Mouse (Mus musculus): ENCODE measurements around the gene Ankrd55. TPM values are rescaled to one million over a fixed set of nuclear protein-coding genes. Genes with fewer than 3 reads are reported as not detected.

Gene Ankrd55
- polyA plus RNA-seq, 1 experiment from 2014 or later = 0.92 TPM

- H3K4me1 ChIP-seq (ENCODE audit: control insufficient read depth, insufficient read depth, low read length) = peaks cover 21% of the 10 kb centered on the region
- H3K4me2 ChIP-seq (ENCODE audit: low read depth, low read length) = no peak overlapping the region
- no peak for DNase-seq (ENCODE audit: low spot score)
- no peaks in the 10 kb centered on the region for H3K27me3 ChIP-seq (replicated peaks; ENCODE audit: control insufficient read depth, insufficient read depth, low read length)
- H3K9me3 ChIP-seq (ENCODE audit: control insufficient read depth, low read length) = no peaks in the 10 kb centered on the region
- no peak overlapping the region for H3K9ac ChIP-seq (ENCODE audit: low read depth, low read length)
- no peaks in the 10 kb centered on the region for H3K36me3 ChIP-seq (ENCODE audit: control insufficient read depth, insufficient read depth, low read length)
- H3K27ac ChIP-seq (replicated peaks; ENCODE audit: low read depth, low read length) = peak overlapping the region; percentile 46; the same call in 1 of the 2 replicates
- 72% methylated on average over 5 of the region's 5 CpGs for whole genome bisulfite sequencing
- no peak for ATAC-seq (ENCODE audit: low read depth)
- H3K4me3 ChIP-seq (ENCODE audit: low read depth, low read length) = no peak overlapping the region
Observed at GRCm38 (mm10) chr13:112326977-112327376, 38.7 kb downstream of the Ankrd55 start.

DNA sequence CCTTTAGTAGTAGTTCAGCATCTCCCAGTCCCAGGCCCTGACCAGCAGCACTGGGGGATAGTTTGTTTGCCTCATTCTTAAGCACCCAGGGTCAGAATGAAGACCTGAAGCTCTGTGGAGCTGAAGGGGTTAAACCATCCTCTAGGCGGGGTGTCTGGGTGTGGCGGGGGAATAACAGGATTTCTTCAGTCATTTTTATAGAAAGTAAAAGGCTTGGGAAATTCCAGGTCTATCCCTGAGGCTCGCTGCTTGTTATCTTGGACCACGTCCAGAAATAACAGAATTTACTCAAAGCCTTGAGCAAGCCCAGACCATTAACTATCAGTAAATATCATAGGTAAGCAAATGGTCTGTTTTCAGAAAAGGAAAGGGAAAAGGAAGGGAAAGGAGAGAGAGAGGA lies 39.3 kb downstream of the Ankrd55 start:
- ATAC-seq (ENCODE audit: low read depth) (no peak), DNase-seq (ENCODE audit: low spot score) (peak; percentile 81)
- 26% methylated on average over 4 of the region's 4 CpGs for WGBS
- H3K9ac ChIP-seq (ENCODE audit: low read depth, low read length) = no peak overlapping the region
- peak overlapping the region; percentile 46; the same call in 1 of the 2 replicates for H3K27ac ChIP-seq (replicated peaks; ENCODE audit: low read depth, low read length)
- no peaks in the 10 kb centered on the region for H3K9me3 ChIP-seq (ENCODE audit: control insufficient read depth, low read length)
- H3K27me3 ChIP-seq (replicated peaks; ENCODE audit: control insufficient read depth, insufficient read depth, low read length) = no peaks in the 10 kb centered on the region
- no peak overlapping the region for H3K4me2 ChIP-seq (ENCODE audit: low read depth, low read length)
- no peaks in the 10 kb centered on the region for H3K36me3 ChIP-seq (ENCODE audit: control insufficient read depth, insufficient read depth, low read length)
- no peak overlapping the region for H3K4me3 ChIP-seq (ENCODE audit: low read depth, low read length)
- H3K4me1 ChIP-seq (ENCODE audit: control insufficient read depth, insufficient read depth, low read length) = peaks cover 26% of the 10 kb centered on the region

- H3K9me3 ChIP-seq (ENCODE audit: control insufficient read depth, low read length) = no peaks in the 10 kb centered on the region
- DNase-seq (ENCODE audit: low spot score) (peak; percentile 65), ATAC-seq (ENCODE audit: low read depth) (no peak)
- H3K27ac ChIP-seq (replicated peaks; ENCODE audit: low read depth, low read length) = peak overlapping the region; percentile 75
- no peaks in the 10 kb centered on the region for H3K36me3 ChIP-seq (ENCODE audit: control insufficient read depth, insufficient read depth, low read length)
- peaks cover 28% of the 10 kb centered on the region for H3K4me1 ChIP-seq (ENCODE audit: control insufficient read depth, insufficient read depth, low read length)
- no peak overlapping the region for H3K9ac ChIP-seq (ENCODE audit: low read depth, low read length)
- H3K4me3 ChIP-seq (ENCODE audit: low read depth, low read length) = no peak overlapping the region
- H3K4me2 ChIP-seq (ENCODE audit: low read depth, low read length) = no peak overlapping the region
- no peaks in the 10 kb centered on the region for H3K27me3 ChIP-seq (replicated peaks; ENCODE audit: control insufficient read depth, insufficient read depth, low read length)
- 51% methylated on average over 6 of the region's 6 CpGs for WGBS
Observed at GRCm38 (mm10) chr13:112330257-112330656, 42.0 kb downstream of the Ankrd55 start.

DNA sequence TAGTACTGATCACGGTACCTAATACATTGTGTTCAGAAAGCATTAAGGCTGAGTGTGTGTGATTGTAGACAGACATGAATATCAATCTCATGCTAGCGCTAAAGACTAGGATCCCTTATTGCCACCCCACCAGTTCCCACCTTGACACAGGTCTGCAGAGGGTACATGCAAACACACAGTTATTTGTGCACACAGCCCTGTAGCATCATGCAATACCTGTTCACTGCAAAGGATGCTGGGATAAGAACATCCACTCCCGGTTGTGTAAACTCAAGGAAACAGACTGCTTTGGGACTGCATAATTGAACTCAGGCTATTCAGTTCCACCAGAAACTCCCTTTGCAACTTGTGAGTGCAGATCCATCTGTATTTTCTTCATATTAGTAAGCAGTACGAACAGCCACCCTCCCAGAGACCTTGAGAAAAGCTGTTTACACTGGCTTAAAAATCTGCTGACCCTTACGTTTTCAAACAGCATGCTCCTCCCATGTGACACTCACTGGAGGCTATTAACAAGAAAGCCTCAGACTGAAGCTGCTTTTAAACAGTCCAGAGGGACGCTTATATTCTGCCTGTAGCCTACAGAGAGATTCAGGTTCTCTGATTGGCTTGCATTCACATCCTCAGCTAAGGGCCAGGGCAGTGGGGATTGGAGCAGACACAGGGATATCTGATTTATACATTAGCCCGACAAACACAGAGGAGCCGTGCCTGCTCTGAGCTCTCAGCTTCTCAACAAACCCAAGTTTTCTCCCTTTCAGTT lies 42.8 kb downstream of the Ankrd55 start:
- Histone ChIP-seq H3K27ac (replicated peaks; ENCODE audit: low read depth, low read length) (peak overlapping the region; percentile 75), H3K4me1 (ENCODE audit: control insufficient read depth, insufficient read depth, low read length) (peaks cover 28% of the 10 kb centered on the region), H3K27me3 (replicated peaks; ENCODE audit: control insufficient read depth, insufficient read depth, low read length) (no peaks in the 10 kb centered on the region), H3K9me3 (ENCODE audit: control insufficient read depth, low read length) (no peaks in the 10 kb centered on the region), H3K36me3 (ENCODE audit: control insufficient read depth, insufficient read depth, low read length) (no peaks in the 10 kb centered on the region), H3K4me3 (ENCODE audit: low read depth, low read length) (no peak overlapping the region), H3K9ac (ENCODE audit: low read depth, low read length) (no peak overlapping the region), H3K4me2 (ENCODE audit: low read depth, low read length) (peak overlapping the region; percentile 21; the same call in 1 of the 2 replicates)
- ATAC-seq (ENCODE audit: low read depth) (peak; percentile 96), DNase-seq (ENCODE audit: low spot score) (peak; percentile 88)
- 29% methylated on average over 8 of the region's 8 CpGs for WGBS

DNA sequence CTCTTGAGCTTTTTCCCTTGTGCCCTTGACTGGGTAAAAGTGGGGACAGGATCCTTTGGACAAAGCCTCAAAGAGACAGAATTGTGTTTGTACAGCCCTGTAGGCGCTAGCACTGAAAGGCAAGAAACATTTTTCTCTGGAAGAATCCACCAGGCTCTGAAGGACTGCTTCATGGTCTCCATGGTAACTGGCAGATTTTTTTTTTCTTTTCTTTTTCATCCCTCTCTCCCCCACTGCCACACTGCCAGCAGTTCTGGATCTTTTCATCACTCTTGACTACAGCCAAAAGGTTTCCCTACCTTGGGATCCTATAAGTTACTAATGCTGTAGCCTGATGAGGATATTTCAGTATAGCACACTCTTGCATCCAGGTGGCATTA lies 43.4 kb downstream of the Ankrd55 start:
- Histone ChIP-seq H3K9ac (ENCODE audit: low read depth, low read length) (no peak overlapping the region), H3K4me3 (ENCODE audit: low read depth, low read length) (no peak overlapping the region), H3K4me1 (ENCODE audit: control insufficient read depth, insufficient read depth, low read length) (peaks cover 28% of the 10 kb centered on the region), H3K4me2 (ENCODE audit: low read depth, low read length) (peak overlapping the region; percentile 21; the same call in 1 of the 2 replicates), H3K9me3 (ENCODE audit: control insufficient read depth, low read length) (no peaks in the 10 kb centered on the region), H3K36me3 (ENCODE audit: control insufficient read depth, insufficient read depth, low read length) (no peaks in the 10 kb centered on the region), H3K27me3 (replicated peaks; ENCODE audit: control insufficient read depth, insufficient read depth, low read length) (no peaks in the 10 kb centered on the region), H3K27ac (replicated peaks; ENCODE audit: low read depth, low read length) (peak overlapping the region; percentile 75)
- ATAC-seq (ENCODE audit: low read depth) (peak; percentile 38; the same call in 1 of the 2 replicates), DNase-seq (ENCODE audit: low spot score) (peak; percentile 41)
- WGBS = 29% methylated on average over 1 of the region's 1 CpGs

DNA sequence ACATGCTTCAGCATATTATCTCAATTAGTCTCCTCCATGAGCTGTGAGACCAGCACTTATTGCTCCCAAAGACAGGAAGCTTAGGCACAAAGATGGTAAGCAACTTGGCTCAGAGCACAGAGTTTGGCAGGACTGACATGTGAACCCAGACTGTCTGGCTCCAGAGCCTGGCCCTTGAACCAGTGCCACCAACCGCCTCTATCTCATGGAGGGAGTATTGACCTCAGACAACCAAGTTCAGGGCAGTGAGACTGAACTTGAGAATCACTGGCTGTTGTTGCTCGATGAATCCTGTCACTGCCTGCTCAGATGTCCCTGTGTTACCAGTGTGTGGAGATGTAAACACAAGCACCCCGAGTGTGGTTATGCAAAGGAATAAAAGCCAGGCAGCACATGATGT lies 47.3 kb downstream of the Ankrd55 start:
- 62% methylated on average over 3 of the region's 3 CpGs for WGBS
- Histone ChIP-seq H3K9ac (ENCODE audit: low read depth, low read length) (no peak overlapping the region), H3K36me3 (ENCODE audit: control insufficient read depth, insufficient read depth, low read length) (no peaks in the 10 kb centered on the region), H3K4me1 (ENCODE audit: control insufficient read depth, insufficient read depth, low read length) (peaks cover 23% of the 10 kb centered on the region), H3K27ac (replicated peaks; ENCODE audit: low read depth, low read length) (no peak overlapping the region), H3K27me3 (replicated peaks; ENCODE audit: control insufficient read depth, insufficient read depth, low read length) (no peaks in the 10 kb centered on the region), H3K4me3 (ENCODE audit: low read depth, low read length) (no peak overlapping the region), H3K9me3 (ENCODE audit: control insufficient read depth, low read length) (no peaks in the 10 kb centered on the region), H3K4me2 (ENCODE audit: low read depth, low read length) (no peak overlapping the region)
- DNase-seq (ENCODE audit: low spot score) (no peak), ATAC-seq (ENCODE audit: low read depth) (no peak)

GRCm38 (mm10) chr13:112337146-112337545 lies 48.9 kb downstream of the Ankrd55 start:
- H3K9me3 ChIP-seq (ENCODE audit: control insufficient read depth, low read length) = no peaks in the 10 kb centered on the region
- H3K4me2 ChIP-seq (ENCODE audit: low read depth, low read length) = no peak overlapping the region
- 94% methylated on average over 9 of the region's 9 CpGs for WGBS
- no peak overlapping the region for H3K9ac ChIP-seq (ENCODE audit: low read depth, low read length)
- no peaks in the 10 kb centered on the region for H3K36me3 ChIP-seq (ENCODE audit: control insufficient read depth, insufficient read depth, low read length)
- no peak for ATAC-seq (ENCODE audit: low read depth)
- H3K4me1 ChIP-seq (ENCODE audit: control insufficient read depth, insufficient read depth, low read length) = peaks cover 15% of the 10 kb centered on the region
- no peak overlapping the region for H3K27ac ChIP-seq (replicated peaks; ENCODE audit: low read depth, low read length)
- no peak for DNase-seq (ENCODE audit: low spot score)
- no peak overlapping the region for H3K4me3 ChIP-seq (ENCODE audit: low read depth, low read length)
- no peaks in the 10 kb centered on the region for H3K27me3 ChIP-seq (replicated peaks; ENCODE audit: control insufficient read depth, insufficient read depth, low read length)

DNA sequence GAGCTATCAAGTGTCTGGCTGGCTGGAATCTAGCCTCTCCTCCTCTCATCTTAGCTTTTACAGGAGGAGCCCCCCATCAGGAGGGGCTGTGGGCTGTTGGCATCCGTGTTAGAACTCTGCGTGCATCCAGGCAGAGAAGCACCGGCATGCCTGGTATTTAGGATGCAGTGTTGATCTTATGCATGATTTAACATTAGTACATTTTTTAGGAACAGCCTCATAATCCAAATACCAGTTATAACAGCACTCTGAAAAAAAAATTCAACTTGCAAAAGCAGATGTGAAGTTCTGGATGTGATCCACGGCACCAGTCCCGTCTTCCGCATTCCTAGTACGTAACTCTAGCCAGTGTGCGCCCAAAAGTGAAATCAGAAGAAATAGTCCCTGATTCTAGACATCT lies 52.0 kb downstream of the Ankrd55 start:
- H3K4me1 ChIP-seq (ENCODE audit: control insufficient read depth, insufficient read depth, low read length) = peaks cover 25% of the 10 kb centered on the region
- 35% methylated on average over 8 of the region's 8 CpGs for WGBS
- H3K4me3 ChIP-seq (ENCODE audit: low read depth, low read length) = no peak overlapping the region
- peak overlapping the region; percentile 32 for H3K4me2 ChIP-seq (ENCODE audit: low read depth, low read length)
- H3K27ac ChIP-seq (replicated peaks; ENCODE audit: low read depth, low read length) = peak overlapping the region; percentile 83
- no peaks in the 10 kb centered on the region for H3K9me3 ChIP-seq (ENCODE audit: control insufficient read depth, low read length)
- peak; percentile 91 for DNase-seq (ENCODE audit: low spot score)
- H3K9ac ChIP-seq (ENCODE audit: low read depth, low read length) = 0 out of 2 replicates have a peak overlapping the region, but pooled peaks have one; percentile 22
- no peaks in the 10 kb centered on the region for H3K27me3 ChIP-seq (replicated peaks; ENCODE audit: control insufficient read depth, insufficient read depth, low read length)
- ATAC-seq (ENCODE audit: low read depth) = peak; percentile 84
- H3K36me3 ChIP-seq (ENCODE audit: control insufficient read depth, insufficient read depth, low read length) = no peaks in the 10 kb centered on the region

DNA sequence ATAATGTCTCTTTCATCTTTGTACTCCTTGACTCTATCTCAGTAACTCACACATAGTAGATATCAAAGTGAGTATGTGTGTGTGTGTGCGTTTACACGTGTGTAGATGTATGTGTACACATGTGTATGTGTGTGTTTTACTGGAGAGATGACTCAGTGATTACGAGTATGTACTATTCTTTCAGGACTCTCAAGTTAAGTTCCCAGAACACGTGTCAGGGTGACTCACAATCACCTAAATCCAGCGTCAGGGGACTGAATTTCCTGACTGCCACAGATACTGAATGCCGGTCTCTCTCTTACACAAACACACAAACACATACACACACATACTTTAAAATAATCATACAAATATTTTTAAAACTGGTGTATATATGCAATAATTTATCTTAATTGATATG lies 52.5 kb downstream of the Ankrd55 start:
- no peak for ATAC-seq (ENCODE audit: low read depth)
- no peak for DNase-seq (ENCODE audit: low spot score)

More for the DNA sequence above, 52.5 kb downstream of the Ankrd55 start:
- Histone ChIP-seq H3K27ac (replicated peaks; ENCODE audit: low read depth, low read length) (peak overlapping the region; percentile 83; the same call in 1 of the 2 replicates), H3K9ac (ENCODE audit: low read depth, low read length) (no peak overlapping the region), H3K27me3 (replicated peaks; ENCODE audit: control insufficient read depth, insufficient read depth, low read length) (no peaks in the 10 kb centered on the region), H3K4me3 (ENCODE audit: low read depth, low read length) (no peak overlapping the region), H3K36me3 (ENCODE audit: control insufficient read depth, insufficient read depth, low read length) (no peaks in the 10 kb centered on the region), H3K4me2 (ENCODE audit: low read depth, low read length) (no peak overlapping the region), H3K9me3 (ENCODE audit: control insufficient read depth, low read length) (no peaks in the 10 kb centered on the region), H3K4me1 (ENCODE audit: control insufficient read depth, insufficient read depth, low read length) (peaks cover 29% of the 10 kb centered on the region)
- 69% methylated on average over 6 of the region's 6 CpGs for WGBS
